Mouse (Mus musculus) thymus, adult 2 months (tissue): ENCODE data around the gene Papss2.

Experiments used
- CTCF ChIP-seq: fragments of 200-500 bp; IDR thresholded peaks from 2 replicates; pipeline ENCODE4 v1.5.1; 2012; ENCODE audit warnings: mild to moderate bottlenecking, control low read depth, low read length, moderate library complexity, borderline replicate concordance; ENCODE audit not compliant: control insufficient read depth, poor library complexity, insufficient read depth; ENCODE audit errors: extremely low read depth
- POLR2A ChIP-seq: fragments of 200-500 bp; IDR thresholded peaks from 2 replicates; pipeline ENCODE4 v1.6.1; 2012; ENCODE audit warnings: mild to moderate bottlenecking, low read length, control low read depth, moderate library complexity; ENCODE audit not compliant: control insufficient read depth, poor library complexity, insufficient read depth; ENCODE audit errors: extremely low read depth

DNA sequence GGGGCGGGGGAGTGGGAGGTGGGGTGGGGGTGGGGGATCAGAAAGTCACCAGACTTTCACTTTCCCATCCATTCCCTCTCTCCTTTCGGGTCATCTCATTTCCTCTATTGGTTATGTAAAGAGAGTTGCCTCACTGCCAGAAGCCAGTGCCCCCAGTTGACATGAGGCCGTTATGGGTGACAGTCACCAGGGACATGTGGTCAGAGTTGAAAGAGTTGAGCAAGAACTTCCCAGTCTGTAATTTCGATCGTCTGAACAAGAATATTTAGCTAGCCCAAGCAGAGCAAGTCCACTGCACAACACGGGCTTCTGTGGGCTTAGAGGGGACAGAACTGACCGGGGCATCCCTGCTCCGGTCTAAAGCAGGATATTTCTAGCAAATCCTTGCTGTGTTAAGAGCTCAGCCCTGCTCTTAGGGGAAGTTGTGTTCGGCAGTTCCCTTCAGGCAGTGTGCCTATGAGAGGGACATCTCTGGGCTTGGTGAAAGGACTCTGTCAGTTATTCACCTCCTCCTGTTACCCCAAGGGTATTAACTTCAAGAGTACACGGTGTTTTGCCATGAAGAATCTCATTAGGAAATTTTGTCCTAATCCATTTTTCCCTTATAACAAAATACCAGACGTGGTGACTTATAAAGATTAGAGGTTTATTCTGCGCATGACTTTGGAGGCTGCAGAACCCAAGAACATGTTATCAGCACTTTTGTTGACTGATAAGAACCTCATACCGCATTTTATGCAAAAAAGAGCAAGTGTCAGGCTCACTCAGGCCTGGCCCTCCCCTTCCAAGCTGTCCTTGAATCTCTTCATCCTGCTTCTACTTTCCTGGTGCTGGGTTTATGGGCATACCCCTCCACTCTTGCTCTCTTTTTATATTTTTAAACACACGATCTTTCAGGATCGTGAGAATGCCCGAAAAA lies 42.0 kb downstream of the Papss2 start:
- TF ChIP-seq POLR2A (no peak), CTCF (no peak)
